Mouse (Mus musculus) embryonic facial prominence, embryonic 11.5 days (tissue): ENCODE results near the gene Gpam. TPM values are rescaled to one million over a fixed set of nuclear protein-coding genes. Genes with fewer than 3 reads are reported as not detected.
"Not testable (repeated sequence)": the region's sequence is repeated elsewhere in the genome, so short reads cannot be mapped to it uniquely, and the experiment has no call there.

Experiments used
- ATAC-seq: fragments of 200-750 bp; cut with Nextera tagmentation; replicated peaks from 2 replicates; pipeline ENCODE4 v1.8.0; 2017; ENCODE audit warnings: low read depth; ENCODE audit not compliant: insufficient number of reproducible peaks, low FRiP score, low TSS enrichment
- DNase-seq: peaks from one replicate; pipeline ENCODE4 v3.0.0-alpha.2; 2015; ENCODE audit warnings: low spot score
- H3K27ac ChIP-seq: fragments of 300-500 bp; sonication (generic); replicated peaks from 2 replicates; pipeline ENCODE4 v1.5.1; 2014; ENCODE audit warnings: mild to moderate bottlenecking, low read depth, low read length, control low read depth
- H3K27me3 ChIP-seq: fragments of 300-500 bp; sonication (generic); 2 replicates; pipeline ENCODE4 v1.6.1; 2014; ENCODE audit warnings: mild to moderate bottlenecking, low read length, moderate library complexity, mixed read lengths; ENCODE audit not compliant: control insufficient read depth, insufficient read depth
- H3K36me3 ChIP-seq: fragments of 300-500 bp; sonication (generic); replicated peaks from 2 replicates; pipeline ENCODE4 v1.6.1; 2014; ENCODE audit warnings: low read depth, mild to moderate bottlenecking, low read length, moderate library complexity, mixed read lengths; ENCODE audit not compliant: control insufficient read depth, insufficient read depth
- H3K4me1 ChIP-seq: fragments of 300-500 bp; sonication (generic); 2 replicates; pipeline ENCODE4 v1.6.1; 2014; ENCODE audit warnings: low read length, mixed read lengths; ENCODE audit not compliant: control insufficient read depth, insufficient read depth
- H3K4me2 ChIP-seq: fragments of 300-500 bp; sonication (generic); 2 replicates; pipeline ENCODE4 v1.6.1; 2014; ENCODE audit warnings: low read depth, mild to moderate bottlenecking, control low read depth, low read length, moderate library complexity
- H3K4me3 ChIP-seq: fragments of 300-500 bp; sonication (generic); 2 replicates; pipeline ENCODE4 v1.5.1; 2014; ENCODE audit warnings: low read depth, low read length, control low read depth
- H3K9ac ChIP-seq: fragments of 300-500 bp; sonication (generic); replicated peaks from 2 replicates; pipeline ENCODE4 v1.6.1; 2014; ENCODE audit warnings: mild to moderate bottlenecking, control low read depth, low read length
- H3K9me3 ChIP-seq: fragments of 300-500 bp; sonication (generic); replicated peaks from 2 replicates; pipeline ENCODE4 v1.6.1; 2016; ENCODE audit warnings: mild to moderate bottlenecking, low read length, inconsistent platforms, mixed read lengths; ENCODE audit not compliant: control insufficient read depth
- WGBS: fragments of 180-500 bp; shearing (Covaris S2); extraction: QIAGEN DNeasy Blood & Tissue Kit; methylation state at CpG from one replicate; pipeline ENCODE4 v1.1.7; 2014; 5-methylcytosine and 5-hydroxymethylcytosine counted together
- polyA plus RNA-seq: library from polyadenylated mRNA; unstranded; fragments of >200 nt; fragmentation: Nextera tagmentation; extraction: Ambion mirVana; gene quantifications from 2 replicates; pipeline ENCODE4 v1.2.1, GENCODE M21; 2014

The Gpam gene
- polyA plus RNA-seq, 1 experiment from 2014 or later: 18.7 TPM

DNA sequence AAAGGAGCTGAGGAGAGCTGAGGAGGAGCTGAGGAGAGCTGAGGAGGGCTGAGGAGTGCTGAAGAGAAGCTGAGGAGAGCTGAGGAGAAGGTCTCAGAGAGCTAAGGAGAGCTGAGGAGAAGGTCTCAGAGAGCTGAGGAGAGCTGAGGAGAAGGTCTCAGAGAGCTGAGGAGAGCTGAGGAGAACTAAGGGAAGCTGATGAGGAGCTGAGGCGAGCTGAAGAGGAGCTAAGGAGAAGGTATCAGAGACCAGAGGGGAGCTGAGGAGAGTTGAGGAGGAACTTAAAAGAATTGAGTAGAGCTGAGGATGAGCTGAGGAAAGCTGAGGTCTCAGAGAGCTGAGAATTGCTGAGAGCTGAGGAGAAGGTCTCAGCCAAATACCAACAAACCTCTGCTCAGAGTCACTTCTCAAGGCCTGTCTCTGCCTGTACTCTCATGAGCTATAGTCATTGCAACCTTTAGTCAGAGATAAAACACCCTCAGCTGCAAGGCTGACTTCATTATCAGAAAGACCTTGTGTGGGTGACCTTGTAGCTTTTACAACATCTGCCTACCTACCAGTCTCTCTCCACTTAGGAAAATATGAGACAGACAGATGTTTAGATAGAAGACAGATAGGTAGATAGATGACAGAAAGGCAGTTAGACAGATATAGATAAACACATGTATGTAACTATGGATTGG is 38.3 kb upstream of the Gpam start:
- Histone ChIP-seq H3K4me1 (no peaks in the 10 kb centered on the region), H3K36me3 (no peaks in the 10 kb centered on the region), H3K27ac (no peak overlapping the region), H3K27me3 (no peaks in the 10 kb centered on the region), H3K9me3 (no peaks in the 10 kb centered on the region; the same call in 1 of the 2 replicates), H3K9ac (no peak overlapping the region), H3K4me2 (no peak overlapping the region), H3K4me3 (no peak overlapping the region)
- ATAC-seq: no peak
- WGBS: 71% methylated on average over 1 of the region's 1 CpGs
- no peak for DNase-seq

GRCm38 (mm10) chr19:55164162-55164561 is 37.1 kb upstream of the Gpam start:
- no peaks in the 10 kb centered on the region for H3K4me1 ChIP-seq
- H3K36me3 ChIP-seq: no peaks in the 10 kb centered on the region
- no peak overlapping the region for H3K9ac ChIP-seq
- H3K9me3 ChIP-seq: no peaks in the 10 kb centered on the region; the same call in 1 of the 2 replicates
- H3K27me3 ChIP-seq: no peaks in the 10 kb centered on the region
- no peak for ATAC-seq
- no peak overlapping the region for H3K4me3 ChIP-seq
- no peak overlapping the region for H3K4me2 ChIP-seq
- DNase-seq: no peak
- no peak overlapping the region for H3K27ac ChIP-seq
- 79% methylated on average over 1 of the region's 1 CpGs for WGBS

- Histone ChIP-seq H3K27ac (no peak overlapping the region), H3K4me3 (no peak overlapping the region), H3K4me2 (no peak overlapping the region), H3K4me1 (no peaks in the 10 kb centered on the region), H3K9ac (no peak overlapping the region), H3K36me3 (no peaks in the 10 kb centered on the region), H3K27me3 (no peaks in the 10 kb centered on the region), H3K9me3 (no peaks in the 10 kb centered on the region)
- DNase-seq (no peak), ATAC-seq (no peak)
- WGBS: 82% methylated on average over 4 of the region's 4 CpGs
Measured at GRCm38 (mm10) chr19:55162271-55162670, 35.2 kb upstream of the Gpam start.

DNA sequence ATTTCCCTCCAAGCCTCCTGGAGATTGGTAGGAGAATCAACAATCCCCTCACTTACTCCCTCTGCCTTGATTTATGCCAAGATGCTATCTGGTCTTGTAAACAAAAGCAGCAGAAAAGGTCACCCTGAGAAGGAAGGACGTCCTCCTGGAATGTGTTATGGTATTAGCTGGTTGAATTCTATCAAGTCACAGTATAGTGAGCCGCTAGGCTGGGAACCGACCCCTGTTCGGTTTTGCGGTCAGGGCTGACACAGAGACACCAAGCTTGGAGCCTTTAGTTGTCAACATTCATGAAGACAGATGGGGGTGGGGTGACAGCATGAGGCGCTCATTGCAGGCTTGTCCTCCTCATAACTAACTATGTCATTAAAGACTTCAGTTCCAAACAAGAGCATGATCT is 32.8 kb upstream of the Gpam start:
- no peaks in the 10 kb centered on the region for H3K27me3 ChIP-seq
- H3K27ac ChIP-seq: no peak overlapping the region
- 80% methylated on average over 6 of the region's 6 CpGs for WGBS
- H3K36me3 ChIP-seq: no peaks in the 10 kb centered on the region
- no peak overlapping the region for H3K4me3 ChIP-seq
- DNase-seq: no peak
- H3K9me3 ChIP-seq: no peaks in the 10 kb centered on the region
- no peak for ATAC-seq
- H3K4me2 ChIP-seq: no peak overlapping the region
- no peak overlapping the region for H3K9ac ChIP-seq
- H3K4me1 ChIP-seq: no peaks in the 10 kb centered on the region

GRCm38 (mm10) chr19:55158606-55159005 is 31.6 kb upstream of the Gpam start:
- Histone ChIP-seq H3K27me3 (no peaks in the 10 kb centered on the region), H3K4me1 (no peaks in the 10 kb centered on the region), H3K9me3 (no peaks in the 10 kb centered on the region), H3K27ac (no peak overlapping the region), H3K4me3 (no peak overlapping the region), H3K9ac (no peak overlapping the region), H3K4me2 (no peak overlapping the region), H3K36me3 (no peaks in the 10 kb centered on the region)
- ATAC-seq (no peak), DNase-seq (no peak)
- WGBS: 54% methylated on average over 8 of the region's 8 CpGs

DNA sequence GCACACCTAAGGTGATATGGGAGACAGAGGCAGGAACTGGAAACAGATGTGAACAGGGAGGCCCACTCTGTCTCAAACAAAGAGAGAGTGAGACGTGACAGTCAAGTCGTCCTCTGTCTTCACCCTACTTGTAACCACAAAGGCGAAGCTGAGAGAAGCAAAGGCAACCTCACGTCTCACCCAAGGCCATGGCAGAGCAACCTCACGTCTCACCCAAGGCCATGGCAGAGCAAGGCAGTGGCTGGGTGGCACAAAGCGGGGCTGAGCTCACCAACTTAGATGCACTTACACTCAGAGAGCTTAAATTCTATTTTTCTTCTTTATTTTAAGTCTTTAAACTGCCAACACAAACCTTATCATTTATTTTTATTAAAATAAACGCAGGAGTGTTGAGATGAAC is 30.0 kb upstream of the Gpam start:
- 85% methylated on average over 7 of the region's 7 CpGs for WGBS
- Histone ChIP-seq H3K4me1 (no peaks in the 10 kb centered on the region), H3K4me3 (no peak overlapping the region), H3K9me3 (no peaks in the 10 kb centered on the region), H3K4me2 (no peak overlapping the region), H3K27ac (no peak overlapping the region), H3K27me3 (no peaks in the 10 kb centered on the region), H3K36me3 (no peaks in the 10 kb centered on the region), H3K9ac (no peak overlapping the region)
- DNase-seq: no peak
- ATAC-seq: no peak

DNA sequence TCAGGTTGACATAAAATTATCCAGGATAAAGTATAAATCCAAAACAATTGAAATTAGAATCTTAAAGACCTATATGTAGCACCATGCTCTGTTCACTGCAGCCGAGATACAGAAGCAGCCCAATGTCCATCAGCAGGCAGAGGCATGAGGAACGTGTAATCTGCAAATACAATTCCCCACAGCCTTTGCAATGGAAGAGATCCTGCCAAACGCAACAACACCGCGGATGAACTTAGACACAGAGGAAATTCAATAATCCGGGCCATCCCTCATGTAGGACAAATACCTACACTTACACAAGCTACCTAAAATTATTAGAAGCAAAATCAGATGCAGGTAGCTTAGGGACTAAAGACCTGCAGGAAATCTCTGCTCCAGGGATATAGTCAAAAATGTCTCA is 25.9 kb upstream of the Gpam start:
- DNase-seq: no peak

GRCm38 (mm10) chr19:55152274-55152673 is 25.2 kb upstream of the Gpam start:
- not testable (repeated sequence) for H3K4me1 ChIP-seq, H3K4me3 ChIP-seq, H3K27ac ChIP-seq, H3K27me3 ChIP-seq, H3K9ac ChIP-seq, H3K9me3 ChIP-seq, DNase-seq, H3K36me3 ChIP-seq, ATAC-seq, H3K4me2 ChIP-seq
- WGBS: 70% methylated on average over 5 of the region's 6 CpGs

More for the DNA sequence above, 25.9 kb upstream of the Gpam start:
- WGBS: 90% methylated on average over 6 of the region's 6 CpGs
- Histone ChIP-seq H3K27ac (no peak overlapping the region), H3K27me3 (no peaks in the 10 kb centered on the region), H3K9me3 (no peaks in the 10 kb centered on the region; the same call in 1 of the 2 replicates), H3K4me3 (no peak overlapping the region), H3K9ac (no peak overlapping the region), H3K36me3 (no peaks in the 10 kb centered on the region), H3K4me1 (no peaks in the 10 kb centered on the region), H3K4me2 (no peak overlapping the region)
- ATAC-seq: no peak
